Mouse (Mus musculus): ENCODE results near the gene Dlg2. TPM values are rescaled to one million over a fixed set of nuclear protein-coding genes. Genes with fewer than 3 reads are reported as not detected.

Dlg2 gene
- polyA plus RNA-seq, 1 experiment from 2014 or later: 0.51 TPM

DNA sequence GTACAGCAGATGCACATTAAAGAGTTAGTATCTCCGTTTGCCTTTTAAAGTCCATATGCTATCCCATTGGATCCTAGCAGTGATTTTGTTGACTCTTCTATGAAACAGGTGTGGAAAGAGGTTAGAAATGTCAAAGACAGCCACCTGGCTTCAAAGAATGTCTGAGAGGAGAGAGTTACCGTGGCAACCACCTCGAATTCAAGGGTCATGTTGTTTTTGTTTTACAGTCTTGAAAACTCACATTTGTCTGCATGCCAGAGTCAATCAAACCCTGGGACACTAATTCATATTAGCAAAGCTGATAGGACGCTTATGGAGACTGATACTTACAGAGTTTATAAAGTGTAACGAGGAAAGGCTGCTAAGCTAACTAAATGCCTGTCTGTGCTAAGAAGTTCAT is 1019.1 kb downstream of the Dlg2 start:
- Histone ChIP-seq H3K27me3 (ENCODE audit: control insufficient read depth, insufficient read depth, low read depth, low read length) (no peaks in the 10 kb centered on the region), H3K36me3 (ENCODE audit: control insufficient read depth, insufficient read depth) (no peaks in the 10 kb centered on the region), H3K9me3 (replicated peaks; ENCODE audit: control insufficient read depth, low read length) (no peaks in the 10 kb centered on the region), H3K4me3 (ENCODE audit: low read depth, low read length) (no peak overlapping the region), H3K4me1 (ENCODE audit: control insufficient read depth, low read depth, low read length) (no peaks in the 10 kb centered on the region), H3K4me2 (ENCODE audit: low read depth, low read length) (no peak overlapping the region), H3K9ac (ENCODE audit: low read depth, low read length) (no peak overlapping the region), H3K27ac (ENCODE audit: low read length) (no peak overlapping the region)
- WGBS (ENCODE audit: insufficient replicate concordance): 53% methylated on average over 5 of the region's 5 CpGs
- ATAC-seq (ENCODE audit: low read depth): no peak

GRCm38 (mm10) chr7:91511119-91511518 is 1034.6 kb downstream of the Dlg2 start:
- Histone ChIP-seq H3K9me3 (replicated peaks; ENCODE audit: control insufficient read depth, low read length) (no peaks in the 10 kb centered on the region), H3K9ac (ENCODE audit: low read depth, low read length) (no peak overlapping the region)

GRCm38 (mm10) chr7:91514445-91514844 is 1038.0 kb downstream of the Dlg2 start:
- H3K9me3 ChIP-seq (replicated peaks; ENCODE audit: control insufficient read depth, low read length): no peaks in the 10 kb centered on the region
- WGBS (ENCODE audit: insufficient replicate concordance): 58% methylated on average over 3 of the region's 3 CpGs
- no peaks in the 10 kb centered on the region for H3K4me1 ChIP-seq (ENCODE audit: control insufficient read depth, low read depth, low read length)
- H3K9ac ChIP-seq (ENCODE audit: low read depth, low read length): no peak overlapping the region
- H3K4me2 ChIP-seq (ENCODE audit: low read depth, low read length): no peak overlapping the region
- no peak for ATAC-seq (ENCODE audit: low read depth)
- no peaks in the 10 kb centered on the region for H3K27me3 ChIP-seq (ENCODE audit: control insufficient read depth, insufficient read depth, low read depth, low read length)
- H3K4me3 ChIP-seq (ENCODE audit: low read depth, low read length): no peak overlapping the region
- H3K36me3 ChIP-seq (ENCODE audit: control insufficient read depth, insufficient read depth): no peaks in the 10 kb centered on the region
- H3K27ac ChIP-seq (ENCODE audit: low read length): no peak overlapping the region

More at GRCm38 (mm10) chr7:91511119-91511518, 1034.6 kb downstream of the Dlg2 start:
- no peak overlapping the region for H3K27ac ChIP-seq (ENCODE audit: low read length)
- no peak for ATAC-seq (ENCODE audit: low read depth)
- 58% methylated on average over 1 of the region's 1 CpGs for WGBS (ENCODE audit: insufficient replicate concordance)
- no peaks in the 10 kb centered on the region for H3K4me1 ChIP-seq (ENCODE audit: control insufficient read depth, low read depth, low read length)
- no peak overlapping the region for H3K4me3 ChIP-seq (ENCODE audit: low read depth, low read length)
- no peaks in the 10 kb centered on the region for H3K36me3 ChIP-seq (ENCODE audit: control insufficient read depth, insufficient read depth)
- no peaks in the 10 kb centered on the region for H3K27me3 ChIP-seq (ENCODE audit: control insufficient read depth, insufficient read depth, low read depth, low read length)
- H3K4me2 ChIP-seq (ENCODE audit: low read depth, low read length): no peak overlapping the region

- no peak for ATAC-seq (ENCODE audit: low read depth)
- H3K4me2 ChIP-seq (ENCODE audit: low read depth, low read length): no peak overlapping the region
- H3K27me3 ChIP-seq (ENCODE audit: control insufficient read depth, insufficient read depth, low read depth, low read length): no peaks in the 10 kb centered on the region
- H3K4me3 ChIP-seq (ENCODE audit: low read depth, low read length): no peak overlapping the region
- H3K4me1 ChIP-seq (ENCODE audit: control insufficient read depth, low read depth, low read length): no peaks in the 10 kb centered on the region
- H3K27ac ChIP-seq (ENCODE audit: low read length): no peak overlapping the region
- H3K9ac ChIP-seq (ENCODE audit: low read depth, low read length): no peak overlapping the region
- no peaks in the 10 kb centered on the region for H3K9me3 ChIP-seq (replicated peaks; ENCODE audit: control insufficient read depth, low read length)
- 53% methylated on average over 3 of the region's 3 CpGs for WGBS (ENCODE audit: insufficient replicate concordance)
- H3K36me3 ChIP-seq (ENCODE audit: control insufficient read depth, insufficient read depth): no peaks in the 10 kb centered on the region
Measured at GRCm38 (mm10) chr7:91516225-91516624, 1039.8 kb downstream of the Dlg2 start.

DNA sequence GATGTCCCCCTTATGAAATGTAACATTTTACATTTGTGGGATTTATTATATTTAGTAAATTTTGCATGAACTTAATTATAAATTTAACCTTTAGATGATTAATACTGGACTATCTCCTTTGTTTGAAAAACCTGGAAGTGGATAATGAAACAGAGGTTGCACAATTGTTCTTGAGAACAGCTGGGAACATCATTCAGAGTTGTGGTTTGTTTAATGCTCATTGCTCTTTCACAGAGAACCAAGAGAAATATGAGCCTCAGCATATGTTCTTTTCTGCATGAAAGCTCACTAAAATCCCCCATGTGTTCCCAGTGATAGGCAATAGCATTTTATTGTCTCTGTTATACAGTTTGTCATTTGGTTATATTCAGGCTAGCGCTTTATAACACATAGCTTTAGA is 1049.4 kb downstream of the Dlg2 start:
- 67% methylated on average over 1 of the region's 1 CpGs for WGBS (ENCODE audit: insufficient replicate concordance)
- Histone ChIP-seq H3K27ac (ENCODE audit: low read length) (no peak overlapping the region), H3K36me3 (ENCODE audit: control insufficient read depth, insufficient read depth) (no peaks in the 10 kb centered on the region), H3K9me3 (replicated peaks; ENCODE audit: control insufficient read depth, low read length) (no peaks in the 10 kb centered on the region), H3K4me3 (ENCODE audit: low read depth, low read length) (no peak overlapping the region), H3K4me1 (ENCODE audit: control insufficient read depth, low read depth, low read length) (no peaks in the 10 kb centered on the region), H3K4me2 (ENCODE audit: low read depth, low read length) (no peak overlapping the region), H3K27me3 (ENCODE audit: control insufficient read depth, insufficient read depth, low read depth, low read length) (no peaks in the 10 kb centered on the region), H3K9ac (ENCODE audit: low read depth, low read length) (no peak overlapping the region)
- ATAC-seq (ENCODE audit: low read depth): no peak

DNA sequence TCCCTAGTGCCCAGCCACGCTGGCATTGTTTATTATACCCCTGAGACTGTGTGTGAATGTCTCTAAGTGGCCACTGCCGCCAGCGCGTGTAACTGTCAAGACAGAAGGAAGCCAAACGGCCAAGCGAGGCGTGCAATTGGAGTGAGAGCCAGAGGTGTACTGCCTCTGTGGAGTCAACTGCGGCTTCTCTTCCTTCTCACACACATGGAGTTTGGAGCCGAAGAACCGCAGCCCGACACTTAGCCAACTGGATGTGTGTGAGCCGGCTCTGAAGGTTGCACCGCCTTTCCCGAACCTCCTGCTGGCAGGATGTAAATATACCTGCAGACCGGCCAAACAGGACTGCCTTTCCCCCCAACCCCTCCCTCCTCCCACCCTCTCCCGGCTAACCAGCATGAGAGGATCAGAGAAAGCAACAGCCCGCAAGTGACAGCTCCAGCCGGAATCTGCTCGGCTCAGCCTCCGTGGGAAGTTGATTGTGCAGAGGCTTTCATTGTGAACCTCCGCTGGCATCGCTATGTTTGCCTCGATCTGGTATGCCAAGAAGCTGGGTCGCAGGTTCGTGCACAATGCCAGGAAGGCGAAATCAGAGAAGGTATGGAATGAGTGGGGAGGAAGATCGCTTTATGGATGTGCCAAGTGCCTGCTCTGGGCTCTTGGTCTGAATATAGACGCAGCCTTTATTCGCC is 1066.3 kb downstream of the Dlg2 start:
- peaks cover 7% of the 10 kb centered on the region for H3K27me3 ChIP-seq (ENCODE audit: control insufficient read depth, insufficient read depth, low read depth, low read length)
- H3K9ac ChIP-seq (ENCODE audit: low read depth, low read length): no peak overlapping the region
- no peaks in the 10 kb centered on the region for H3K9me3 ChIP-seq (replicated peaks; ENCODE audit: control insufficient read depth, low read length)
- no peaks in the 10 kb centered on the region for H3K4me1 ChIP-seq (ENCODE audit: control insufficient read depth, low read depth, low read length)
- 3% methylated on average over 29 of the region's 29 CpGs for WGBS (ENCODE audit: insufficient replicate concordance)
- H3K27ac ChIP-seq (ENCODE audit: low read length): no peak overlapping the region
- H3K4me3 ChIP-seq (ENCODE audit: low read depth, low read length): peak overlapping the region; percentile 21; the same call in 1 of the 2 replicates
- ATAC-seq (ENCODE audit: low read depth): no peak
- H3K36me3 ChIP-seq (ENCODE audit: control insufficient read depth, insufficient read depth): no peaks in the 10 kb centered on the region
- peak overlapping the region; percentile 36 for H3K4me2 ChIP-seq (ENCODE audit: low read depth, low read length)

DNA sequence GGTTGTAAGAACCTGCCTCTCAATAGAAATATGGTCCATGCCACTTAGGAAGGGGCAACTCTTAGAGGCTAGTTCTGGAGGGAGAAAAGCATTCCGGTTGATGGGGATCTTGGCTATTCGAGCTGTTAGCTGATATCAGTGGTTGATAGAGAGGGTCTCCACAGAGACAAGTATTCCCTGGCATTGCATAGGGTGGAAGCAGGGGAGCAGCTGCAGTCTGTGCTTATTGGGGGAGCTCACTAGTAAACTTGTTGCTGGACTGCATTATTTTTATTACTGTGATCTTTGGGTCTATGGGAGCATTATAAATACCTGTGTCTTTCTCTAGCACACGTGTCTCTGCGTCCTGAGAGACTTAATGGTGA is 1066.8 kb downstream of the Dlg2 start:
- Histone ChIP-seq H3K27ac (ENCODE audit: low read length) (no peak overlapping the region), H3K36me3 (ENCODE audit: control insufficient read depth, insufficient read depth) (no peaks in the 10 kb centered on the region), H3K27me3 (ENCODE audit: control insufficient read depth, insufficient read depth, low read depth, low read length) (peaks cover 7% of the 10 kb centered on the region), H3K4me3 (ENCODE audit: low read depth, low read length) (peak overlapping the region; percentile 21; the same call in 1 of the 2 replicates), H3K9ac (ENCODE audit: low read depth, low read length) (no peak overlapping the region), H3K4me2 (ENCODE audit: low read depth, low read length) (peak overlapping the region; percentile 36; the same call in 1 of the 2 replicates), H3K9me3 (replicated peaks; ENCODE audit: control insufficient read depth, low read length) (no peaks in the 10 kb centered on the region), H3K4me1 (ENCODE audit: control insufficient read depth, low read depth, low read length) (no peaks in the 10 kb centered on the region)
- WGBS (ENCODE audit: insufficient replicate concordance): 31% methylated on average over 4 of the region's 4 CpGs
- ATAC-seq (ENCODE audit: low read depth): no peak

- Histone ChIP-seq H3K9me3 (replicated peaks; ENCODE audit: control insufficient read depth, low read length) (no peaks in the 10 kb centered on the region), H3K4me1 (ENCODE audit: control insufficient read depth, low read depth, low read length) (no peaks in the 10 kb centered on the region), H3K4me2 (ENCODE audit: low read depth, low read length) (no peak overlapping the region), H3K27me3 (ENCODE audit: control insufficient read depth, insufficient read depth, low read depth, low read length) (peaks cover 7% of the 10 kb centered on the region), H3K9ac (ENCODE audit: low read depth, low read length) (no peak overlapping the region), H3K4me3 (ENCODE audit: low read depth, low read length) (no peak overlapping the region), H3K27ac (ENCODE audit: low read length) (no peak overlapping the region), H3K36me3 (ENCODE audit: control insufficient read depth, insufficient read depth) (no peaks in the 10 kb centered on the region)
- 16% methylated on average over 3 of the region's 3 CpGs for WGBS (ENCODE audit: insufficient replicate concordance)
- ATAC-seq (ENCODE audit: low read depth): no peak
Measured at GRCm38 (mm10) chr7:91544600-91544999, 1068.1 kb downstream of the Dlg2 start.

- Histone ChIP-seq H3K36me3 (ENCODE audit: control insufficient read depth, insufficient read depth) (no peaks in the 10 kb centered on the region), H3K9me3 (replicated peaks; ENCODE audit: control insufficient read depth, low read length) (no peaks in the 10 kb centered on the region), H3K27me3 (ENCODE audit: control insufficient read depth, insufficient read depth, low read depth, low read length) (no peaks in the 10 kb centered on the region), H3K4me2 (ENCODE audit: low read depth, low read length) (no peak overlapping the region), H3K4me3 (ENCODE audit: low read depth, low read length) (no peak overlapping the region), H3K9ac (ENCODE audit: low read depth, low read length) (no peak overlapping the region), H3K4me1 (ENCODE audit: control insufficient read depth, low read depth, low read length) (no peaks in the 10 kb centered on the region), H3K27ac (ENCODE audit: low read length) (no peak overlapping the region)
- ATAC-seq (ENCODE audit: low read depth): no peak
- 14% methylated on average over 1 of the region's 1 CpGs for WGBS (ENCODE audit: insufficient replicate concordance)
Measured at GRCm38 (mm10) chr7:91548796-91549195, 1072.3 kb downstream of the Dlg2 start.

Measured in liver, embryonic 16.5 days (tissue).